Mouse (Mus musculus) olfactory bulb, adult 2 months (tissue): ENCODE results near the gene Olfr1000.

Experiments
- CTCF ChIP-seq: fragments of 200-500 bp; IDR thresholded peaks from 2 replicates; pipeline ENCODE4 v1.5.1; 2012; ENCODE audit warnings: low read depth, mild to moderate bottlenecking, low read length, moderate library complexity; ENCODE audit not compliant: insufficient read depth
- POLR2A ChIP-seq: fragments of 200-500 bp; IDR thresholded peaks from 2 replicates; pipeline ENCODE4 v1.6.1; 2012; ENCODE audit warnings: mild to moderate bottlenecking, low read depth, low read length, moderate library complexity; ENCODE audit not compliant: insufficient read depth

- no peak for TF ChIP-seq CTCF
- TF ChIP-seq POLR2A, result no peak
Observed at GRCm38 (mm10) chr2:85560226-85560625, 51.5 kb downstream of the Olfr1000 start.
